ENCODE assay signal across 1 mouse cellular context in the genomic region with DNA sequence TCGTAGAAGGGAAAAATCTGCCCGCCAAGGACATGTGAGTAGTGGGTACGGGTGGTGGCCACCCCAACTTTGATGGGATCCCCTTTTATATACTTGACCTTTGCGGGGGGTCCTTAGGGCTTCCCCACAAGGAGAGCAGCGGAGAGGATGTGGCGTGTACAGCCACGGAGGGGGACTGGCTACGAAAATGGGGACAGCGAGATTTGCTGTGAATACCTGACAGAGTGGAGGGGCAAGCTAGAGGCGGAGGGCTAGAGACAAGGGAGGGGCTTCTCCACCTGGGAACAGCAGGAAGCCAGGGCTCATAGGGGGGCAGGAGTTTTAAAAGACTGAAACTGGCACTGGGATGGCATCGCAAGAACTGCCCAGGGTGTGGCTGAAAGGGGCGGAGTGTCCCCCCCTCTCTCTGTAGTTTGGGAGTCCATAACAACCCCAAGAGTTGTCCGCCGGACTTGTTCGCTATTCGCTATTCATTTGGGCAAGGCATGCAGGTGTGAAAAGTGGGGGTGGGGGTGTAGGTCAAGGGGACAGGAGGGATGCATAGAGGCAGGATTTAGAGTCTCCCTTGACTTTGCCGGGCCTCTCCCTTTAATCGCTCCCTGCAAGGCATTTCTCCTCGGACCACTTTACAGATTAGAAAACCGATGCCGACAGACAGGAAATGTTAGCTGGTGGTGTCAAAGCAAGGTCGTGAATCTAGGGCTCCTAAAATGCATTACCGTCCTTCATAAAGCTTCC.
TF ChIP-seq lines count a peak whose summit lies in the region.

No protein-coding gene starts in this region.

TF ChIP-seq in ES-E14, 5 proteins besides CTCF, POLR2A, EP300 and RAD21:
- no peak for TF ChIP-seq CHD2 (IDR thresholded peaks at IDR 0.05; ENCODE audit: low read depth, low read length)
- TF ChIP-seq ZNF384 (IDR thresholded peaks at IDR 0.05; ENCODE audit: low read depth, low read length) = no peak
